Mouse (Mus musculus) forebrain, embryonic 10.5 days (tissue): ENCODE results near the gene Myh10. TPM values are rescaled to one million over a fixed set of nuclear protein-coding genes. Genes with fewer than 3 reads are reported as not detected.
A peak's percentile ranks its signal among the peaks of the same experiment; 100 is the strongest.
"Not testable (repeated sequence)": the region's sequence is repeated elsewhere in the genome, so short reads cannot be mapped to it uniquely, and the experiment has no call there.

Experiments used
- DNase-seq: peaks from one replicate; pipeline ENCODE4 v3.0.0-alpha.2; 2017; ENCODE audit warnings: low spot score; ENCODE audit errors: extremely low spot score
- H3K27ac ChIP-seq: fragments of 300-500 bp; sonication (generic); 2 replicates; pipeline ENCODE4 v1.5.1; 2016; ENCODE audit warnings: mild to moderate bottlenecking
- H3K27me3 ChIP-seq: fragments of 300-500 bp; sonication (generic); 2 replicates; pipeline ENCODE4 v1.6.1; 2016; ENCODE audit warnings: mild to moderate bottlenecking; ENCODE audit not compliant: poor library complexity, severe bottlenecking
- H3K36me3 ChIP-seq: fragments of 300-500 bp; sonication (generic); replicated peaks from 2 replicates; pipeline ENCODE4 v1.6.1; 2016; ENCODE audit warnings: mild to moderate bottlenecking, moderate library complexity
- H3K4me1 ChIP-seq: fragments of 300-500 bp; sonication (generic); 2 replicates; pipeline ENCODE4 v1.6.1; 2016
- H3K4me3 ChIP-seq: fragments of 300-500 bp; sonication (generic); 2 replicates; pipeline ENCODE4 v1.5.1; 2016; ENCODE audit warnings: mild to moderate bottlenecking, moderate library complexity
- H3K9me3 ChIP-seq: fragments of 300-500 bp; sonication (generic); 2 replicates; pipeline ENCODE4 v1.6.1; 2016; ENCODE audit warnings: mild to moderate bottlenecking, moderate library complexity
- WGBS: fragments of 180-500 bp; shearing (Covaris S2); methylation state at CpG from one replicate; pipeline ENCODE4 v1.1.7; 2016; 5-methylcytosine and 5-hydroxymethylcytosine counted together
- polyA plus RNA-seq: library from polyadenylated mRNA; unstranded; fragments of >200 nt; fragmentation: Nextera tagmentation; extraction: Ambion mirVana; gene quantifications from 2 replicates; pipeline ENCODE4 v1.2.1, GENCODE M21; 2016

Myh10 gene
- polyA plus RNA-seq, 1 experiment from 2014 or later, result 161 TPM

DNA sequence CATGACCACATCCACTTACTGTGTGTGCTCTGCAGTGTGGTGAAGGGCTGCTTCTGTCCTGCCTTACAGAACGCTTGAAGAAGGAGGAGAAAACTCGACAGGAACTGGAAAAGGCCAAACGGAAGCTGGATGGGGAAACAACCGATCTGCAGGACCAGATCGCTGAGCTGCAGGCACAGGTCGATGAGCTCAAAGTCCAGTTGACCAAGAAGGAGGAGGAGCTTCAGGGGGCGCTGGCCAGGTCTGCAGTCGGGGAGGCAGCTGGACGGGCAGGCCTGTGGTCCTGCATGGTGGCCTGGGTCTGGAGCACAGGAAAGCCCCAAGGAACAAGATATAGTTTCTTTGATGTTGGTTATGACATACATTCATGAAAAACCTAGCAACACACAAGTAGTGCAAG lies 100.4 kb downstream of the Myh10 start:
- Histone ChIP-seq H3K9me3 (no peaks in the 10 kb centered on the region), H3K4me3 (no peak overlapping the region)

DNA sequence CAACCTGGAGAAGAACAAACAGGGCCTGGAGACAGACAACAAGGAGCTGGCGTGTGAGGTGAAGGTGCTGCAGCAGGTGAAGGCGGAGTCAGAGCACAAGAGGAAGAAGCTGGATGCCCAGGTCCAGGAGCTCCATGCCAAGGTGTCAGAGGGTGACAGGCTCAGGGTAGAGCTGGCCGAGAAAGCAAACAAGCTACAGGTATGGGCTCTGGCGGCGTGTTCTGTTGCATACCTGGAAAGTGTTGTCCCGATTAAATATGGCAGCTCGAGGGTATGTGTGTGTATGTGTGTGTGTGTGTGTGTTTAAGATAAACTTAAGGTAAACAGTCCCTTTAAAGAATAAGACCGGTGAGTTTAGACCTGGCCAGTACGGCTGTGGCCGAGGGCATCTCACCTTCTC lies 106.9 kb downstream of the Myh10 start:
- peaks cover 99% of the 10 kb centered on the region for H3K36me3 ChIP-seq

More for the DNA sequence above, 100.4 kb downstream of the Myh10 start:
- no peak for DNase-seq
- H3K27me3 ChIP-seq, result no peaks in the 10 kb centered on the region
- 89% methylated on average over 9 of the region's 9 CpGs for WGBS
- H3K36me3 ChIP-seq, result peaks cover 99% of the 10 kb centered on the region
- H3K4me1 ChIP-seq, result no peaks in the 10 kb centered on the region
- no peak overlapping the region for H3K27ac ChIP-seq

DNA sequence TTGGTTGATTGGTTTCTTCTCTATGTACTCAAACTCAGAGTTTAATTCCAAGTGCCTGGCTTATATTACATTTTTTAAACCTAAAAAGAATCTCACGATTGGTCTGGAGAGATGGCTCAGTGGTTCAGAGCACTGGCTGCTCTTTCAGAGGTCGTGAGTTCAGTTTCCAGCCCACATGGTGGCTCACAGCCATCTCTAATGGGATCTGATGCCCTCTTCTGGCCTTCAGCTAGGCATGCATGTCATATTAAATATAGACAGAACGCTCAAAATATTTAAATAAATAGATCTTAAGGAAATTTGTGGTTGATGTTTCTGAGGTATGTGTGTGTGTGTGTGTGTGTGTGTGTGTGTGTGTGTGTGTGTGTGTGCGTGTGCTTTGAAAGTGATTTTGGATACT lies 113.8 kb downstream of the Myh10 start:
- 81% methylated on average over 4 of the region's 4 CpGs for WGBS
- H3K36me3 ChIP-seq, result peaks cover 100% of the 10 kb centered on the region
- DNase-seq, result no peak

More for the DNA sequence above, 106.9 kb downstream of the Myh10 start:
- H3K27ac ChIP-seq, result no peak overlapping the region
- no peaks in the 10 kb centered on the region for H3K27me3 ChIP-seq
- no peaks in the 10 kb centered on the region for H3K9me3 ChIP-seq
- no peaks in the 10 kb centered on the region for H3K4me1 ChIP-seq
- H3K4me3 ChIP-seq, result no peak overlapping the region
- 95% methylated on average over 10 of the region's 10 CpGs for WGBS
- no peak for DNase-seq

DNA sequence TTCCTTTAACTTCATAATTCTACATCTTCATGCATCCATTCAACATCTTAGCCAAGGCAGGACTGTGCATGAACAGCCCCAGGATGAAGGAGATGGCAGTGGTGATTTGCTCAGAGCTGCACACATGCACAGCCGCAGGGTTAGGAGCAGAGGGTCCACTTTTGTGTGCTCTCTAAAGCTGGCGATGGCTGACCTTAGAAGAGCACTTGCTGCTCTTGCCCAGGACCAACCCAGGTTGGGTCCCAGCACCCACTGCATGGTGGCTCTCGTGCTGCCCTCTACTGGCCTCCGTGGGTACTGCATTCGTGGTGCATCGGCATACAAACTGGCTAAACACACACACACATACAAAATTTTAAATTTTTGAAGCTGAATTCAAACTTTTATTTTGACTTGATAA lies 116.4 kb downstream of the Myh10 start:
- Histone ChIP-seq H3K4me1 (no peaks in the 10 kb centered on the region), H3K27me3 (no peaks in the 10 kb centered on the region), H3K4me3 (no peak overlapping the region), H3K36me3 (peaks cover 100% of the 10 kb centered on the region), H3K27ac (no peak overlapping the region), H3K9me3 (no peaks in the 10 kb centered on the region)
- DNase-seq, result peak; percentile 66
- WGBS, result 42% methylated on average over 6 of the region's 6 CpGs

More for the DNA sequence above, 113.8 kb downstream of the Myh10 start:
- Histone ChIP-seq H3K27ac (no peak overlapping the region), H3K4me3 (no peak overlapping the region), H3K4me1 (no peaks in the 10 kb centered on the region), H3K9me3 (no peaks in the 10 kb centered on the region), H3K27me3 (no peaks in the 10 kb centered on the region)

- H3K9me3 ChIP-seq, result no peaks in the 10 kb centered on the region
- H3K27me3 ChIP-seq, result no peaks in the 10 kb centered on the region
- 89% methylated on average over 9 of the region's 9 CpGs for WGBS
- H3K27ac ChIP-seq, result no peak overlapping the region
- no peak overlapping the region for H3K4me3 ChIP-seq
- no peak for DNase-seq
- no peaks in the 10 kb centered on the region for H3K4me1 ChIP-seq
- peaks cover 100% of the 10 kb centered on the region for H3K36me3 ChIP-seq
Observed at GRCm38 (mm10) chr11:68811881-68812577, 120.7 kb downstream of the Myh10 start.

DNA sequence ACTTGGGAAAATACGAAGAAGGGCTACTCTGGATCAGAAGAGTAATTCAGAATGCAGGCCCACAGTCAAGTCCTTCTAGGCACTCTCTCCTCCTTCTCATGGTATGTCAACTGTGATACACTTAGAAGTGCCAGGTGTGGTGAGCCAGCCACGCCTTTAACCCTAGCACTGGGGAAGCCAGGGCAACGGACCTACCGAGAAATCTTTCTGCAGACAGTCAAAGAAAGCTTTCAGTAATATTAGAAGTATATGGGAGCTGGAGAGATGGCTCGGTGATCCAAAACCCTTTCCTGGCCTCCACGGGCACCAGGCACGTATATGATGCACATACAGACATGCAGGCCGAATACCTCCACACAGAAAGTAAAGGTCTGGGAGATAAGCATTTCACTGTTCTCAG lies 127.1 kb downstream of the Myh10 start:
- Histone ChIP-seq H3K4me3 (no peak overlapping the region), H3K9me3 (no peaks in the 10 kb centered on the region), H3K36me3 (peaks cover 94% of the 10 kb centered on the region), H3K27ac (no peak overlapping the region), H3K4me1 (no peaks in the 10 kb centered on the region), H3K27me3 (no peaks in the 10 kb centered on the region)
- DNase-seq, result no peak
- 94% methylated on average over 8 of the region's 8 CpGs for WGBS

- H3K4me1 ChIP-seq, result no peaks in the 10 kb centered on the region
- WGBS, result 92% methylated on average over 14 of the region's 14 CpGs
- DNase-seq, result no peak
- H3K27me3 ChIP-seq, result no peaks in the 10 kb centered on the region
- no peaks in the 10 kb centered on the region for H3K9me3 ChIP-seq
- H3K27ac ChIP-seq, result no peak overlapping the region
- H3K36me3 ChIP-seq, result peaks cover 91% of the 10 kb centered on the region
- no peak overlapping the region for H3K4me3 ChIP-seq
Observed at GRCm38 (mm10) chr11:68819226-68819805, 128.0 kb downstream of the Myh10 start.

GRCm38 (mm10) chr11:68822326-68822725 lies 131.0 kb downstream of the Myh10 start:
- H3K4me3 ChIP-seq, result no peak overlapping the region
- no peaks in the 10 kb centered on the region for H3K9me3 ChIP-seq
- H3K36me3 ChIP-seq, result peaks cover 84% of the 10 kb centered on the region
- no peaks in the 10 kb centered on the region for H3K27me3 ChIP-seq
- no peak for DNase-seq
- H3K27ac ChIP-seq, result no peak overlapping the region
- no peaks in the 10 kb centered on the region for H3K4me1 ChIP-seq
- WGBS, result 92% methylated on average over 15 of the region's 15 CpGs

DNA sequence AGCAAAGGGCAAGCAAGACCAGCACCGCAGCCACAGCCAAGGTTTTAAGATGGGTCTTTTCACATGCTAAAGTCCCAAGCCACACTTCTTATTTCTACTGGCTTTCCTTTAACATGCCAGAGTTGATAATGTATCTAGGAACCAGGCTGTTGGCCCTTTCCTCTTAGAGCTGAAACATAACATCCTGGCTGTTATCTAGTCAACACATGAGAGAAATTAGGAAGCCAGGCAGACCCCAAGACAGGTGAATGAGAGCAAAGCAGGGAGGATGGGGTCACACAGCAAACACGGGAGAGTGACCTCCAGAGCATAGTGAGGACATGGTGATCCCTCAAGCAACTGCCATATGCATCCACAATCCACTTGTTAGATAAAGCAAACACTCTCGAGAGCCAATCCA lies 135.4 kb downstream of the Myh10 start:
- Histone ChIP-seq H3K4me3 (no peak overlapping the region), H3K36me3 (peaks cover 80% of the 10 kb centered on the region), H3K9me3 (no peaks in the 10 kb centered on the region), H3K4me1 (no peaks in the 10 kb centered on the region), H3K27ac (no peak overlapping the region), H3K27me3 (no peaks in the 10 kb centered on the region)
- DNase-seq, result no peak
- WGBS, result 88% methylated on average over 3 of the region's 3 CpGs

- H3K9me3 ChIP-seq, H3K4me3 ChIP-seq, DNase-seq, H3K4me1 ChIP-seq, H3K27ac ChIP-seq, H3K27me3 ChIP-seq: not testable (repeated sequence)
- 92% methylated on average over 5 of the region's 5 CpGs for WGBS
- H3K36me3 ChIP-seq, result peaks cover 92% of the 10 kb centered on the region
Observed at GRCm38 (mm10) chr11:68831580-68831979, 140.2 kb downstream of the Myh10 start.

DNA sequence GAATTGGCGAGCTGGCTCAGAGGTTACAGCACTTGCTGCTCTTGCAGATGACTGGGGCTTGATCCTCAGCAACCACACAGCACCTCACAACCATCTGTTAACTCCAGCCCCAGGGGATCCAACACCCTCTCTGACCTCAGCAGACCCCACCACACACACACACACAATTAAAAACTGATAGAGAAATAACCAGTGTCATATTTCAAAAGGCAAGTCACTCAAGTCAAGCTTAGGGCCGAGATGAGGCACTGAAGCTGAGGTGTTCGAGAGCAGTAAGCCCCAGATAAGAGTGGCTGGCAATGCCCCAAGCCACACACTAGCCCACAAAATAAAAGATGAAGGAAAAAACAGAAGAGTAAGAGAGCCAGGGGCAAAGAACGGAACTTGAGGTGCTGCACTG lies 141.4 kb downstream of the Myh10 start:
- 75% methylated on average over 4 of the region's 4 CpGs for WGBS
- peaks cover 84% of the 10 kb centered on the region for H3K36me3 ChIP-seq

DNA sequence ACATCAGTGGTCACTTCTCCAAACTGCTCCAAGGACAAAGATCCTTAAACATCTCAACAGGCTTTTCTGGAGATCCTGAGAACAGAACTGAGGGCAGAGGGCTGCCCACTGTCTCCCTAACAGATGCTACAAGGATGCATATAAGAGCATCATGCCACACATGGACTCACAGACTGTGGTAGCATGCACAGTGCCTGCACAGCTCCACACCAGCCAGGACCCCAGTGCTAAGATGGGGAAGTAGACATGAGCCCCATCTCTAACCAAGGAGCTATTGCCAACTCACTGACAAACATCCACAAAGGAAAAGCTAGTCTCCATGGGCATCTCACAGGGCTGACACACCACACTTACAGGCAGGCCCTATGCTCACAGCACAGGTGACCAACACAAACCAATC lies 142.2 kb downstream of the Myh10 start:
- no peaks in the 10 kb centered on the region for H3K4me1 ChIP-seq
- DNase-seq, result no peak
- H3K27me3 ChIP-seq, result no peaks in the 10 kb centered on the region
- no peak overlapping the region for H3K4me3 ChIP-seq
- no peaks in the 10 kb centered on the region for H3K9me3 ChIP-seq
- peaks cover 81% of the 10 kb centered on the region for H3K36me3 ChIP-seq
- no peak overlapping the region for H3K27ac ChIP-seq

More for the DNA sequence above, 141.4 kb downstream of the Myh10 start:
- Histone ChIP-seq H3K4me3 (no peak overlapping the region), H3K4me1 (no peaks in the 10 kb centered on the region), H3K9me3 (no peaks in the 10 kb centered on the region), H3K27ac (no peak overlapping the region), H3K27me3 (no peaks in the 10 kb centered on the region)
- DNase-seq, result no peak

- H3K36me3 ChIP-seq, result peaks cover 80% of the 10 kb centered on the region
- 90% methylated on average over 3 of the region's 3 CpGs for WGBS
Observed at GRCm38 (mm10) chr11:68835034-68835433, 143.7 kb downstream of the Myh10 start.

More at GRCm38 (mm10) chr11:68835034-68835433, 143.7 kb downstream of the Myh10 start:
- H3K9me3 ChIP-seq, result no peaks in the 10 kb centered on the region
- peaks cover 3% of the 10 kb centered on the region; the same call in 1 of the 2 replicates for H3K4me1 ChIP-seq
- no peak overlapping the region for H3K4me3 ChIP-seq
- no peaks in the 10 kb centered on the region for H3K27me3 ChIP-seq
- H3K27ac ChIP-seq, result no peak overlapping the region
- no peak for DNase-seq
